Mouse (Mus musculus) heart, adult 11 months (tissue): Measurements from ENCODE around the gene Cbfb.

Experiments
- DNase-seq: peaks from one replicate; pipeline ENCODE4 v3.0.0; 2022

Cbfb gene

DNA sequence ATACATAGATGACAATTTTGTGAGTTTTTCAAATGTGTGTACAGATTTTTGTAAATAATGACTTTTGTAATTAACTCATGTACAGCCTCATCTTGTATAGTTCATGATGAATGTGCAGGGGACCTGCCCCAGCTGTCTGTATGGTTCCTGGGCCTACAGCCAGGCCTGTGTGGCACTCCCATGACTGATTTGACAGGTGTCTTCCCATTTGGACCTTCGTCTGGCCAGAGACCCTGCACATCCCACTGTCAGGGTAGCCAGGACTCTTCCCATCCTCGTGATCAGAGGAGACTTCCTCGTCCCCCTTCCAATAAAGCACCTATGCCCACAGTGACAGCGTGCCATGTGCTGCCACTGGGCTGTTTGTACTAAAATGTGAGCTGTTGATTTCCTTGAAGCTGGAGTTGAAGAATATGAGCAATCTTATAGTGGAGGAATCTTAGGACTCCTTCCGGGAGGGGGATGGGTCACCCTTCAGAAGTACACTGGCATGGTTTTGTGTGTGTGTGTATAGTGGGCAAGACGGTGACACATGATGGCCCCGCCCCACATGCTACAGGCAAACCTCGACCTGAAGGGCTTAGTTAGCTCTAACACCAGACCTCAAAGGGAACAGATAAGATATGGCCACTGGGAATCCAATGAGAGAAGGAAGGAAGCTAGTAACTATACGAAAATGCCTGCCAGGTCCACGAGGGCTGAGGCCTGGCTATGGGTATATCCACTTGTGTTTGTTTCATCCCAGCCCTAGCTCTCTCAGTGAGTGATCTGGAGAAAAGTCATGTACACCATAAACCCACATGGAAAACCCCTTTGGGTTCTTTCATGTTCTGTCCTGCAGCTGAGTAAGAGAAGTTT lies 82.4 kb downstream of the Cbfb start:
- peak; percentile 90 for DNase-seq

- DNase-seq: no peak
Observed at GRCm38 (mm10) chr8:105253766-105254151, 83.3 kb downstream of the Cbfb start.

DNA sequence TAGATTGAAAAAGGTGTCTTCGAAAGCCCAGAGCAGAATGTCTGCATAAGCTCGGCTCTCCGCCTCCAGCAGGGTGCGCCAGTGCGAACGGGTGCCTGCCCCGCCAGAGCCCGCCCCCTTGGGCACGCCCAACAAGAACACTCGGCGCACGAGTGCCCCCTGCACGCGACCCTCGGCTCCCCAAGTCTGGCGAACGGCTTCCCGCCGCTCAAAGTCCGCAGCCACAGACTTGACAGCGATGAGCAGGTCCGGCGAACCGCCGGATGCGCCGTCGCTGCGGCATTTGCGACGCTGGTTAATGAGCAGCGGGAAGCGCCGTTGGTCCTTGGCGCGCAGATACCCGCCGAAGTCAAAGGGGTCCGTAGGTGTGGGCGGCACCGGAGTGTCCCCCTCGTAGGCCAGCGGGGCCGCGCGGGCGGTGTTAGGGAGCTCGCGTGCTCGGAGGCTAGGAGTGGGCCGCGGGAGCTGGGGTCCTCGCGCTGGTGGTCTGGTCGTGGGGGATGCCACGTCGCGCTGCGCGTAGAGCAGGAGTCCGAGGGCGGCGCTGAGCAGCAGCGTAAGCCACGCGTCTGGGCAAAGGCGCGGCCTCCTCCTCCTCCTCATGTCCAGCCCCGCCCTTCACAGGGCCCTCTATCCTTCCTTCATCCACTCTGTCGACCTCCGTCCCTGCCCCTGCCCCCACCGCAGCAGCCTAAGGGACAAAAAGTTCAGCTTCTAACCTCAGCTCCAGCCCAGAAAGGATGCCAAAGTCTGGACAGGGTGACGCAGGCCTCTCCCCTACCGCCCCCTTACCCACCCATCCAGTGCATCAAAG lies 83.9 kb downstream of the Cbfb start:
- DNase-seq: peak; percentile 99

GRCm38 (mm10) chr8:105254966-105255350 lies 84.5 kb downstream of the Cbfb start, which contains the start of gene B3gnt9:
Gene B3gnt9, minus strand, starts transcription at chr8:105255153.
- DNase-seq: peak; percentile 99

GRCm38 (mm10) chr8:105257318-105258114 lies 87.0 kb downstream of the Cbfb start:
- DNase-seq: peak; percentile 74

- peak; percentile 93 for DNase-seq
Observed at GRCm38 (mm10) chr8:105258911-105259720, 88.6 kb downstream of the Cbfb start.

DNA sequence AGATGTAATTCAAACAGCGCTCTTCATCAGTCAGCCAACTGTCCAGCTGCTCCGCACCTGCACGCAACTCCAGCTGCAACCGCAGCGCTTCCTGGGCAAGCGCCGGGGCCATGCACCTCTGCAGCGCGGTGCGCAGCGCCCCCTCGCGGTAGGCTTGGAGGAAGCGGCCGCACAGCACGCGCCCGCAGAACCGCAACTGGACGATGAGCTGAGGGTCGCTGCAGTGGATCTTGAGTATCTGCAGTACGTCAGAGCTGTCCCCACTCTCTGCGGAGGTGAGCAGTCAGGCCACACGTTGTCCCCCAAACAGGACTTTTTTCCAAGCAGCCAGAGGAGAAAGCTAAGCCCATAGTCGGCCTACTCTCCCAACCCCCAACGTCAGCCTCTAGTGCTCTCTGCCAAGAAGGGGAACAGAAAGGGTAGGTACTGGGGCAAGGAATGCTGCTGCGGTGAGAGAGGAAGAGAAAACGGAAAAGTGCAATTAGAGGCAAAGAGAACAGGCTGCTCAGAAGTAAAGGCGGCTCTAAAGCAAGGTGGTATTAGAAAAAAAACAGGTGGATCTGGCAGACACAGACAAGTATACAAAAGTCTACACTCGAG lies 89.3 kb downstream of the Cbfb start:
- DNase-seq: peak; percentile 94

- DNase-seq: peak; percentile 90
Observed at GRCm38 (mm10) chr8:105260371-105261099, 90.1 kb downstream of the Cbfb start.

DNA sequence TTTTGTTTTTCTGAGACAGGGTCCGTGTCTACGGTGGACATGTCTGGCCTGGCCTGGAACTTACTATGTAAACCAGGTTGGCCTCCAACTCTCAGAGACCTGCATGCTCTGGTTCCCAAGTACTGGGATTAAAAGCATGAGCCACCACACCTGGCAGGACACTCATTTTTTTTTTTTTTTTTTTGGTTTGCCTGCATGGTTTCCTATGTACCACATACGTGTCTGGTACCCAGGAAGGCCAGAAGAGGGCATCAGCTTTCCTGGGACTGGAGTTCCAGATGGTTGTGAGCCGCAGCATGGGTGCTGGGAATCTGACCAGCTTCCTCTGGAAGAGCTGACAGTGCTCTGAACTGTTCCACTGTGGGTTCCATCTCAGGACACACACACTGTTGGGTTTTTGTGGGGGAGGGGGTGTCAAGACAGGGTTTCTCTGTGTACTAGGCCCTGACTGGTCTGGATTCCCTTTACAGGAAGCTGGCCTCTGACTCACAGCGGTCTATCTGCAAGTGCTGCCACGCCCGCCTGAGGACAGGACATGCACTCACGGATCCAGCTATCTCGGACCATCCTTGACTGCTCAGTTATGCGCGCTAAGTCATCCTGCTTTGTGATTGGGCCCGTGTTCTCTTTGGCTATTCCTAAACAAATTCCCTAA lies 91.0 kb downstream of the Cbfb start:
- peak; percentile 81 for DNase-seq

GRCm38 (mm10) chr8:105263244-105263912 lies 92.9 kb downstream of the Cbfb start:
- peak; percentile 88 for DNase-seq

- DNase-seq: peak; percentile 99
Observed at GRCm38 (mm10) chr8:105264024-105264982, 93.8 kb downstream of the Cbfb start, which contains the start of the genes Tradd and Fbxl8. Gene Tradd, minus strand, starts transcription at chr8:105264609. Gene Fbxl8, plus strand, starts transcription at chr8:105264648.

DNA sequence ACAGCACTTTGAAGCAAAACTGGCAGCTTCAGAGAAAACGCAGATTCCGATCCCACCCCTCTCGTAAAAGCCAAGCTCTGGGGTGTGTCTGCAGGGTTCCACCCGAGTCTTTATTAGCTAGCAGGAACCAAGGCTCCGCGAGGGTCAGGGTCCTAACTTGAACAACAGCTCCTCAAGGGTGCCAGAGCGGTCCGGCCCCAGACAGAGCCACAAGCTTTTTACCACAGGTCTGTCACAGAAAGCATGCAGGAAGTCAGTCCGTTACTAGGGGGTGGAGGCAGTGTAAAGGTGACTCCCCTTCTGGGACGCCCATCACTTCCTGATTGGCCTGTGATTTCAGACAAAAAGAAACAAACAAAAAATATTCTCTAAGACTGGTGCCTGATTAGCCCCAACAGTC lies 94.7 kb downstream of the Cbfb start:
- peak; percentile 95 for DNase-seq

GRCm38 (mm10) chr8:105266775-105267174 lies 96.3 kb downstream of the Cbfb start:
- no peak for DNase-seq
